Mouse (Mus musculus) G1E-ER4 (cell line): ENCODE results near the gene Zscan4-ps3. TPM values are rescaled to one million over a fixed set of nuclear protein-coding genes. Genes with fewer than 3 reads are reported as not detected.
"Not testable (repeated sequence)": the region's sequence is repeated elsewhere in the genome, so short reads cannot be mapped to it uniquely, and the experiment has no call there.

Experiments used
- GATA1 ChIP-seq: IDR thresholded peaks from one replicate; pipeline ENCODE4 v1.8.0; 2012; ENCODE audit warnings: low read length, inconsistent platforms
- polyA plus RNA-seq: library from polyadenylated mRNA; stranded (reverse); fragments of >175 nt; gene quantifications from 2 replicates; pipeline ENCODE4 v1.2.3, GENCODE M21; 2012

Gene Zscan4-ps3
- polyA plus RNA-seq = not detected in 2 replicates

DNA sequence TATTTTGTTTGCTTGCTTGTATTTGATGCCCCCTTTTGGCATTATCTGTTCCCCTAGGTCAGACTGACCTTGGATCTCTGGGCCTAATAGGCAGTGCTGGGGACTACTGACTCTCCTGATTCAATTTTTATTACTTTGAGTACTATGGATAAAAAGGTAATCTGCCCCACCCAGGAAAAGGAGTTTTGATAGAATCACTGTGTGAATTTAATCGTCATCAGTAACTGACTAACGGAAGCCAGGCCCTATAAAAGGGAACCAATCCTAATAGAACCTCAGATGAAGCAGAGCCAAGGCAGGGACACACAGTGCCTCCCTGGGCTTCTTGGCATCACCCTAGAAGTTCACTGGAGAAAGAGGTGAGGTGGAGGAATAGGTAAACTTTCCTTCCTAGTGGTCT, at the start of gene Zscan4-ps3:
TSS of gene Zscan4-ps3 (plus strand) at position 301 of the 400 bp plus-strand sequence.
- TF ChIP-seq GATA1 = not testable (repeated sequence)

Other genes with a start within 250 kb of the Zscan4-ps3 start
- gene Zscan4f, start 211.4 kb upstream of the Zscan4-ps3 start, polyA plus RNA-seq = not detected in 2 replicates
- not detected in 2 replicates for gene Zscan4-ps2, start 95.0 kb upstream of the Zscan4-ps3 start, polyA plus RNA-seq
- not detected in 2 replicates for gene Vmn1r72, start 70.8 kb downstream of the Zscan4-ps3 start, polyA plus RNA-seq
- gene Vmn1r73, start 121.0 kb downstream of the Zscan4-ps3 start, polyA plus RNA-seq = not detected in 2 replicates
- not detected in 2 replicates for gene Vmn1r74, start 224.7 kb downstream of the Zscan4-ps3 start, polyA plus RNA-seq